Mouse (Mus musculus) ES-CJ7 (cell line): ENCODE results near the gene Clmp.
"Not testable (repeated sequence)": the region's sequence is repeated elsewhere in the genome, so short reads cannot be mapped to it uniquely, and the experiment has no call there.

Experiments used
- DNase-seq: peaks from one replicate; pipeline ENCODE4 v3.0.0; 2011; ENCODE audit warnings: low read depth, low spot score

The Clmp gene

DNA sequence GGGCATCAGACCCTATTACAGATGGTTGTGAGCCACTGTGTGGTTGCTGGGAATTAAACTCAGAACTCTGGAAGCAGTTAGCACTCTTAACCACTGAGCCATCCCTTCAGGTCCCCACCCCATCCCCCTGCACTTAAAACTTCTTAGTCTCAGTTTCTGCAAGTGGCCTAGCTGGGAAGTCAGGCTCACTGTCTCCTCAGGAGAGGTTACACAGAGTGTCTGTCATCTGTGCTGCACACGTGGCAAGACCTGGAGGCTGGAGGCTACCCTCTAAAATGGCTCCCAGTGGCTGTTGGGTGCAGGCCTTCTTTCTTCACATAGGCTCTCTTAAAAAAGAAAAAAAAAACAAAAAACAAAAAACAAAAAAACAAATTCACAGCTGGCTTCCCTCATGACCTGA, 90.3 kb downstream of the Clmp start:
- DNase-seq, result no peak

- no peak for DNase-seq
Observed at GRCm38 (mm10) chr9:40776459-40777248, 90.9 kb downstream of the Clmp start.

GRCm38 (mm10) chr9:40780111-40780510, 94.3 kb downstream of the Clmp start:
- peak; percentile 82 for DNase-seq

DNA sequence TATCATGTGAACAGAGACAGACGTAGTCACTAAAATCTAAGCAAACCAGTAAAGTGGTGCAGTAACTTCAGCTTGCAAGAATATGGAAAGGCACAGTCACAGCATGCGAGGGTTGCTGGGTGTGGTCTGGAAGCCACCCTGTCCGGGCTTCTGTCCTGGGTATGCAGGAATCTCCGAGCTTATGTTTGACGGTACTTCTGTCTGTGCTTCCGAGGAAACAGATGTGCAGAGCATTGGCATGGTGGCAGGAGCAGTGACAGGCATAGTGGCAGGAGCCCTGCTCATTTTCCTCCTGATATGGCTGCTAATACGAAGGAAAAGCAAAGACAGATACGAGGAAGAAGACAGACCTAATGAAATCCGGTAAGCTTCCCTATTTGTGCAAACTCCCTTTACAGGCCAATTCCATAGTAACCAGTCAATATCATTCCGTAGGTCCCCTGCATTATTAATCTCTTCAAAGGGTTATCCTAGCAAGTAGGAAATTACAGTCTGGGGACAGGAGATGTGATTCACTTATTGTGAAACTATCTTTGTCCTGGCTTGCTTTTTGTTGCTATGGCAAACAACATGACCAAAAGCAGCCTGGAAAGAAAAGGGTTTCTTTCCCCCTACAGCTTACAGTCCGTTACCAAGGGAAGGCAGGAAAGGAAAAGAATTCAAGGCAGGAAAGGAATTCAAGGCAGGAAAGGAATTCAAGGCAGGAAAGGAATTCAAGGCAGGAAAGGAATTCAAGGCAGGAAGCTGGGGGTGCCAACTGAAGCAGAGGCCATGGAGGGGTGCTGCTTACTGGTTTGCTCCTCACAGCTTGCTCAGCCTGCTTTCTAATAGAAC, 95.3 kb downstream of the Clmp start:
- DNase-seq, result no peak

- DNase-seq, result no peak
Observed at GRCm38 (mm10) chr9:40781726-40782581, 96.2 kb downstream of the Clmp start.

DNA sequence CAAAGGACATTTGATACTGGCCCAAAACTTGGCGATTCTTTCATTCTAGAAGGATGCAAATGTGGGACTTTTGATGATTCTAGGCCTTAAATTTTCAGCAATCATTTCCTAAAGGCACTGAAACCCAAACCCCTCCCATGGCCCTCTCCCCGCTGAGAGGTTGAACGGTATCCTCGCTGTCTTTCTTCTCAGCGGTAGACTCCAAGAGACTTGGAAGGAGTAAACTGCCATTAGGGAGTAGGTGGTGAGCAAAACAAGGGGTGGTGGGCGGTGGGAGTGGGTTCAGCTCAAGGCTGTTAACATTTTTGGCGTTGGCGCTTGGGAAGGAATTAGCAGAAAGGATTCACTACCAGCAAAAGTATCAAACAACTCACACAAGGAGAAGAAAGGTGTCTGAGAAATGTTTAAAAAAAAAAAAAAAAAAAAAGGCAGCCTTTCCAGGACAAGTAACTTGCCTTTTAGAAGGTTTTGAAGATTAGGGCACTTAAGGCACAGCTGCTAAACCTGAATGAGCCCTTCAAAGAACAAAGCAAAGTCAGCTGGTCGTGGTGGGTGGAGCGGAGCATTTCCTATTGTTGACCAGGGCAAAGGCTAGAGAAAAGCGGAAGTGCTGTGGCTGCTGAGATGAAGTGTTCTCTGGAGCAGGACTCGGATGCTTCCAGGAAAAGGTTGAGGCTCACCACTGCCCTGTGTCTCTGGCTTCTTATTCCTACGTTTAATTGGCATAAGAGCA, 98.0 kb downstream of the Clmp start:
- DNase-seq, result peak; percentile 96

DNA sequence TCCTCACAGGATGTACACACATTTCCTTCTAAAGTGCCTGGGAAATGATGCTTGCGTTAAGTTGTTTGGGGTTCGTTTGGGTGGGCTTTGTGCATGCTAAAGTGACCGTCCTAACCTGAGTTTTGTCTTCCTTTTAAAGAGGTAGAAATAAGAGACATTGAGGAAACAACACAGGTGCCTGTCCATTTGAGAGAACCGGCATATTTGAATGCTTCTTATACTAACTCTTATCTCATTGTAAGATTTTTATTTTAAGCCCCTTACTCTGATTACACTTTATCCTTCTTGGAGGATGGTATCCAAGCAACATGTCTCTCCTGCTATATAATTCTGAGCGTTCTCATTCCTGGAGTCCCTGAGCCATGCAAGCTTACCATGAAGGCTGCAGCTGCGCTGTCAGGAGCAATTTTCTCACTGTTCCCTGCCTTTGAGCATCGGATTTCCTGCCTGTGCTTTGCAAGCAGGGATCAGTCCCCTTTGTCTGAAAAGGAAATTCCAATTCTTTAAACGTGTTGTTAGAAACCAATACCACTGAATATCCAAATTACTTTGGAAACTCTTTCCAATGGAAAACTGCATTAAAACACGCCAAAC, 98.7 kb downstream of the Clmp start:
- no peak for DNase-seq

GRCm38 (mm10) chr9:40785452-40785851, 99.7 kb downstream of the Clmp start:
- DNase-seq, result no peak

DNA sequence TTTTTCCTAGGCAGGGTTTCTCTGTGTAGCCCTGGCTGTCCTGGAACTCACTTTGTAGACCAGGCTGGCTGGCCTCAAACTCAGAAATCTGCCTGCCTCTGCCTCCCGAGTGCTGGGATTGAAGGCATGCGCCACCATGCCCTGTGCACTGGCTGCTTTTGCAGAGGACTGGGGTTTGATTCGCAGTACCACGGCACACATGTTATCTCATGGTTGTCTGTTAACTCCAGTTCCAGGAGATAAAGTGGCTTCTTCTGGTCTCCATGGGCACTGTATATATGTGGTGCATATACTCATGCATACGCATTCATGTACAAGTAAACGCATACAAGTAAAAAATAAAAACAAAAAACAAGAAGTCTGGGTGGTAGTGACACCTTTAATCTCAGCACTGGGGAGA, 101.1 kb downstream of the Clmp start:
- DNase-seq, result not testable (repeated sequence)

DNA sequence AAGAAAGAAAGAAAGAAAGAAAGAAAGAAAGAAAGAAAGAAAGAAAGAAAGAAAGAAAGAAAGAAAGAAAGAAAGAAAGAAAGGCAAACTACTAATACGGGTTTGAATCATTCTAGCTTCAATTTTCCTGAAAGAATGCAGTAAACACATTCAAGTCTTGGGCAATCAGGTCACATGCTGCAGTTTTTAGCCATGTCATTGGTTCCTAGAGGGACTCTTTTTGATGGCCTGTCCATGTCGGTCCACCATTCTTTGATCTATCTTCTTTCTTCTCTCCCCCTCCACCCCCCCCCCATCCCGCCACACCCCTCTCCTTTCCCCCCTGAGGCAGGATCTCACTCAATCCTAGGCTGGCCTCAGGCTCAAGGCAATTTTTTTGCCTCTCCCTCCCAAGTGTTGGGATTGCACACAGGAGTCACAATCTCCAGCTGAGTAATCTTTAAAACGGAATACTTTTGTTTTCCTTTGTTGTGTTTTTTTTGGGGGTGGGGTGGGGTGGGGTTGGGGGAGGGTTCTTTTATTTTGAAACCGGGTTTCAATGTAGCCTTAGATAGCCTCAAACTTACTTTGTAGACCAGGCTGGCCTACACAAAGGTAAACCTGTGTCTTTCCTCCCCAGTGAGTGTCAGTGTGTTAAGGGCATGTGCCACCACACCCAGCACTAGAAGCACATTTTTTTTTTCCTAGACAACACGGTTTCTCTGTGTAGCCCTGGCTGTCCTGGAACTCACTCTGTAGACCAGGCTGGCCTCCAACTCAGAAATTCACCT, 106.3 kb downstream of the Clmp start:
- no peak for DNase-seq

- peak; percentile 66 for DNase-seq
Observed at GRCm38 (mm10) chr9:40793581-40793980, 107.8 kb downstream of the Clmp start.

DNA sequence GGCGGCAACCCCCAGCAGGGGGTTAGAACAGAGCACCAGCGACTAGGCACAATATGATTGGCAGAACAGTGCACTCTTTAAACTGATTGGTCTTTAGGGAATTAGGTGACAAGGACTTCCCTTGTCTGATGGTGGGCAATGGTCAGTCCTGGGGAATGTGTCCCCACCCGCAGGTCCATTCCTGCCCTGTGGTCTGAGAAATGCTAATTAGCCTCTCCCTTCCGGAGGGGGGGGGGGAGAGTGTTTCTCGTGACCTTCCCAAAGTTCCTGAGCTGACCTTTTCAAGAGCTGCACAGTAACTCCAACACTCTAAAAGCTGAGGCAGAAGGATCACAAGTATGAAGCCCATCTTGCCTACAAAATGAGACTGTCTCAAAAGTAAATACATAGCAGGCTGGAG, 108.5 kb downstream of the Clmp start:
- DNase-seq, result peak; percentile 88

- DNase-seq, result peak; percentile 92
Observed at GRCm38 (mm10) chr9:40794926-40795325, 109.2 kb downstream of the Clmp start.

DNA sequence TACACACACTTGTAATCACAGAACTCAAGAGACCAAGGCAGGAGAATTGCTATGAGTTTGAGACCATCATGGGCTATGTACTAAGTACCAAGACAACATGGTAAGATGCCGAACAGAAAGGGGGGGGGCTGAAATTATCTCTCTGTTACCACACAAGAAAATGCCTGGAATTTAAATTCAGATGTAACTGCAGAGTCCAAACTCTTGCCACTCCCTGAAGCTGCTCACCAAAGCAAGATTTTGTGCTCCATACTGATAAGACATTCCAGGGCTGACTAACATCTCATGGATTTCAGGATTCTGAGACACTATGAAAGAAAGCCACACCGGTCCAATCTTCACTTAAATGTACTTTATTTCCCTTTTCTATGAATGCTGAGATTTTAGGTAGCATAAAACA, 109.8 kb downstream of the Clmp start:
- DNase-seq, result no peak

GRCm38 (mm10) chr9:40796054-40796453, 110.3 kb downstream of the Clmp start:
- no peak for DNase-seq

DNA sequence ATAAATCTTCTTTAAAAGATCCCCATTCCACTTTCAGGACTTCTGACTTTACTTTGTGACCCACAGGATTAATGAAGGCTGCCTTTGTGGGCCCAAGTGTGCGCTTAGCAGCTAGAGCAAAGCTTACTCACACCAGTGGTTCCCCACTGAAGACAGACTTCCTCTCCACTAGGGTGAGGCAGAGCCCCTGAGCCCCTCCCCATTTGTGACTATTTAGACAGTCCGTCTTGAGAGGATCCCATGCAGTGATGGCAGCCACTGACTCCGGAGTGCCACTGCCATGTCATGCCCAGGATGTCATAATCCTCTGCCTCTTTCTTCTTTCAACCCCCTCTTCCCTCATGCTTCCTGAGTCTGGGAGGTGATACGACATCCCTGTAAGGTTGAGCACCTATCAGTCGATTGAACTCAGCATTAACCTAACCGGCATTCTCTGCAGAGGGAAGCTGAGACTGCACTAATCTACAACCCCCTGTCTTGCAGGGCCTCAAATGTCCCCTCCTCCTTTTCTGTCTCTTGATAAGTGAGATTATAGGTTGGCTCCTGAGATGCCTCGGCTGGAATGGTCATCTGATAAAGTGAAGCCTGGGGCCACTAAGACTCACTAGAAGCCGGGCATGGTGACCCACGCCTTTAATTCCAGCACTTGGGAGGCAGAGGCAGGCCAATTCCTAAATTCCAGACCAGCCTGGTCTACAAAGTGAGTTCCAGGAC, 112.6 kb downstream of the Clmp start:
- peak; percentile 80 for DNase-seq

GRCm38 (mm10) chr9:40799112-40799511, 113.3 kb downstream of the Clmp start:
- DNase-seq, result peak; percentile 76

- DNase-seq, result peak; percentile 78
Observed at GRCm38 (mm10) chr9:40799837-40800501, 114.2 kb downstream of the Clmp start.
